Mouse (Mus musculus): ENCODE data around the gene Caln1.
"Not testable (repeated sequence)": the region's sequence is repeated elsewhere in the genome, so short reads cannot be mapped to it uniquely, and the experiment has no call there.

The Caln1 gene

GRCm38 (mm10) chr5:130547496-130547895 lies 178.2 kb downstream of the Caln1 start:
- no peak for DNase-seq (ENCODE audit: low spot score)

- DNase-seq (ENCODE audit: low spot score), result no peak
Measured at GRCm38 (mm10) chr5:130553916-130554315, 184.7 kb downstream of the Caln1 start.

DNA sequence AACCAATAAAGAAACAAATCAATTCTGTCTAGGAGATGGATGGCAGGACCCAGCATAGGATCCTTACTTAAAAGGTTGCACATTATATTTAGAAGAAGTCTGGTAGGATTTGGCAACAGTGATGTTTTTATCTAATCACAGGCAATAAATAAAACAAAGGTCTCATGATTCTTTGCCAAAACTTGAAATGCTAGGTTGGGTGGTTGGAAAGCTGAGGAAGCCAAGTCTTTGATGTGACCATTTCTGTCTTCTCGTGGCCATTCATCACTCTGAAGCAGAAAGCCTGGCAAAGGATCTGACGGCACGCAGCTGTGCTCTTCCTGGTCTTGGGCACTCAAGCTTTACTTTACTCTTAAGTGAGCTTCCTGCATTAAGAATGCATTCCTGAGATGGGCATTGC lies 193.9 kb downstream of the Caln1 start:
- no peak for DNase-seq (ENCODE audit: low spot score)

- DNase-seq (ENCODE audit: low spot score), result no peak
Measured at GRCm38 (mm10) chr5:130566002-130566401, 196.7 kb downstream of the Caln1 start.

DNA sequence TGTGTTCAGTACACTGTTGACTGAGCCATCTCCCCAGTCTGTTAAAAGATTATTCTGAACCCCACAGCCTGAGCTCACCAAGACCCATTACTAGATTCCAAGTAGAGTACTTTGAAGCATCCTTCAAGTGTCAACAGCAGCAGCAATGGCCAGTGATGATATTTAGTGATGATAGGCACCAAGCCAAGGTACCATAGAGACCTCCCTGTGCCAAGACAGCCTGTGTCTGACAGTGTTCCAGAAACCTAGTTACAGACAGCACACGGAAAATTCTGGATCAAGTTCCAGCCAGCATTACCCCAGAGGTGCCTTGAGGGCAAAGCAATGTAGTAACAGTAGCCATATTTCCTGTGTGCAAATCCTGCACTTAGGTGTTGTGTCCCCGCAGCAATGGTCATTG lies 208.3 kb downstream of the Caln1 start:
- no peak for DNase-seq (ENCODE audit: low spot score)

DNA sequence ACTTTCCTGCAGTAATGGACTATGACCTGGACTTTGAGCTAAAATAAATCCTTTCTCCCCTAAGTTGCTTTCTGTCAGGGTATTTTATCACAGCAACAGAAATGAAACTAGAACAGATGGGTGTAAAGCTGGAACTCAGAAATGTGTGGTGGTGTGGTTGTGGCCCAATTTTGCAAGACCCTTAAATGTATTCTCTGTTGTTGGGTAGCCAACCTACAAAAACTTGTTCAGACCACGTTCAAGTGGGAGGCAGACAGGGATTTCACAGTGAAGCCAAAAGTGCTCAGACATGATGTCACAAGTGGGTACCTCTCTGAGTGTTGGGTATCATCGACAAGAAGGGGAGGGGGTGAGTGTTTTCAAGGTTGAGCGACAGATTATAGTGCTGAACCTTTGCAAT lies 214.8 kb downstream of the Caln1 start:
- DNase-seq (ENCODE audit: low spot score), result no peak

- no peak for DNase-seq (ENCODE audit: low spot score)
Measured at GRCm38 (mm10) chr5:130586257-130586656, 217.0 kb downstream of the Caln1 start.

DNA sequence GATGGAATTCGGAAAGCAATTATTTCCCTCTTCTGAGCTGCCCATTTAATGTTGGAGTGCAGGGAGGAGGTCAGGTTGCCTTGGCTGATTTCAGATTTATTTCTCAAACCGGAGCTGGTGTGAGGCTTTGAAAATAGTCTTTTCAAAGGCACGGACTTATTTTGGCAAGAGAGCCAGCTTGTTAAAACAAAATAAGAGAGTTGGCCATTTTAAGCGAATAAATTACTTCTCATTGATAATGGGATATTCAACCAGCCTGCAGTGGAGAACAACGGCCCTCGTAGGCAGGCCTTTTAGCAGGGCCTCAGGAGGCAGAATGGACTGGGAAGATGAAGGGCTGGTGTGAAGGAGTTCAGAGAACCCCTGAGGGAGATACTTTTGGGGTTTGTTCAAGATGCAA lies 227.3 kb downstream of the Caln1 start:
- no peak for DNase-seq (ENCODE audit: low spot score)

DNA sequence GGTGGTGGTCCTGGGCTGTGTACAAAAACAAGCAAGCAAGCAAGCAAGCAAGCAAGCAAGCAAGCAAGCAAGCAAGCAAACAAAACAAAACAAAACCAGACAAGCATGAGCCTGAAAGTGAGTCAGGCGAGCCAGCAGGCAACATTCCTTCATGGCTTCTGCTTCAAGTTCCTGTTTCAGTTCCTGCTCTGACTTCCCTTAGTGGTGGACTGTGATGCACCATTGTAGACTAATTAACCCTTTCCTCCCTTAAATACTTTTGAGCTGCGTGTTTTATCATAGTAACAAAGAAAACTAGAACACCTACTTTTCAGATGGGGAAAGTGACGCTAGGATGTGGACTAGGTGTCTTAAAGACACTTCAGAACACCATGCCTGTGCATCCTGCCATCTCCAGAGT lies 244.4 kb downstream of the Caln1 start:
- no peak for DNase-seq (ENCODE audit: low spot score)

GRCm38 (mm10) chr5:130614209-130614608 lies 245.0 kb downstream of the Caln1 start:
- DNase-seq (ENCODE audit: low spot score), result no peak

GRCm38 (mm10) chr5:130620060-130620459 lies 250.8 kb downstream of the Caln1 start:
- DNase-seq (ENCODE audit: low spot score), result no peak

- DNase-seq (ENCODE audit: low spot score), result no peak
Measured at GRCm38 (mm10) chr5:130623206-130623605, 254.0 kb downstream of the Caln1 start.

DNA sequence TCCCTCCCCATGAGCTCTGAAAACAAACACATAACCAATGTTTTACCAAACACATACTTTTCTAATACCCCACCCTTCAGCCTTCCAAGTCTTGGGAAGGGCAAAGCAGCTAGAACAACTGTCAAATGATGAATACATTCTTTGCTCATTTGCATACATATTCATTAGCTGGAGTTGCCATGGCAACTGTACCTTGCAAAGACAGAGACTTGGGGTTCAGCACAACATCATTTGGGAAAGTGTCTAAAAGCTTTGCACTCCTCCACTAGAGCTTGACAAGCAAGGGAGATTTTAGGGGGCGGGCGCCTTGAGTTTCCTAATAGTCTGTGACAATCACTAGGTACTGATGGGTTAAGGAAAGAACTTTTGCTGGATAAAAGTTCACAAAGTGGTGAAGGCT lies 258.5 kb downstream of the Caln1 start:
- no peak for DNase-seq (ENCODE audit: low spot score)

DNA sequence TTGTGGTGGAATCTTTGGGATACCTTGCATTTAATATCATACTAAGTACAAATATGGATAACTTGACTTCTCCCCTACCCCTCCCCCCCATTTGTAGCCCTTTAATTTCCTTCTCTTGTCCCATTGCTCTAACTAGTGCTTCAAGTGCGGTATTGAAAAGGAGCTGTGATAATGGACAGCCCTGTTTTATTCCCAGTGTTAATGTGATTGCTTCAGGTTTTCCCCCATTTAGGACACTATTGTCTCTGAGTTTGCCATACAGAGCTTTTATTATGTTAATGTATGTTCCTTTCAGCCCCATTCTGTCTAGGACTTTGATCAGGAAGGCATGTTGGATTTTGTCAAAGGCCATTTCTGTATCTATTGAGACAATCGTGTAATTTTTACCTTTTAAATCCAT lies 266.1 kb downstream of the Caln1 start:
- DNase-seq (ENCODE audit: low spot score), result no peak

GRCm38 (mm10) chr5:130641881-130642280 lies 272.6 kb downstream of the Caln1 start:
- no peak for DNase-seq (ENCODE audit: low spot score)

GRCm38 (mm10) chr5:130646126-130646525 lies 276.9 kb downstream of the Caln1 start:
- not testable (repeated sequence) for DNase-seq (ENCODE audit: low spot score)

GRCm38 (mm10) chr5:130658141-130658540 lies 288.9 kb downstream of the Caln1 start:
- DNase-seq (ENCODE audit: low spot score), result no peak

- DNase-seq (ENCODE audit: low spot score), result no peak
Measured at GRCm38 (mm10) chr5:130666091-130666490, 296.8 kb downstream of the Caln1 start.

DNA sequence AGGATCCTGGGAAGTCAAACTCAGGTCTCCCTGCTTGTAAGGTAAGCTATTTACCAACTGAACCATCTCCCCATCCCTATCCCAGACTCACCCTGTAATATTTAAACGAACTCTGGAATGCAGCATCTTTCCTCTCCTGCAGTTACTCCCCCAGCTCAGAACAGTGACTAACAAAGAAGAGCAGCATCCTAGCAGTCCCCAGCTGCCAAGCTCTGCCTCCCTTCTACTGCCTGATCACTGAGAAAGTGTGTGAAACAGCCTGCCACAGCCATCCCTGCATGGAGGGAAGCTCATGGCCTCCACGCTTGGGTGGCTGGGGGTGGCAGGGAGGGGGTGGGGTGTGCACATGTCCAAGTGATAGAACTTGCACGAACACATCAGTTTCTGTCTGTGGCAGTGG lies 303.3 kb downstream of the Caln1 start:
- DNase-seq (ENCODE audit: low spot score), result no peak

GRCm38 (mm10) chr5:130673092-130673491 lies 303.8 kb downstream of the Caln1 start:
- no peak for DNase-seq (ENCODE audit: low spot score)

GRCm38 (mm10) chr5:130677895-130678294 lies 308.6 kb downstream of the Caln1 start:
- DNase-seq (ENCODE audit: low spot score), result no peak

- no peak for DNase-seq (ENCODE audit: low spot score)
Measured at GRCm38 (mm10) chr5:130685911-130686658, 316.8 kb downstream of the Caln1 start.

DNA sequence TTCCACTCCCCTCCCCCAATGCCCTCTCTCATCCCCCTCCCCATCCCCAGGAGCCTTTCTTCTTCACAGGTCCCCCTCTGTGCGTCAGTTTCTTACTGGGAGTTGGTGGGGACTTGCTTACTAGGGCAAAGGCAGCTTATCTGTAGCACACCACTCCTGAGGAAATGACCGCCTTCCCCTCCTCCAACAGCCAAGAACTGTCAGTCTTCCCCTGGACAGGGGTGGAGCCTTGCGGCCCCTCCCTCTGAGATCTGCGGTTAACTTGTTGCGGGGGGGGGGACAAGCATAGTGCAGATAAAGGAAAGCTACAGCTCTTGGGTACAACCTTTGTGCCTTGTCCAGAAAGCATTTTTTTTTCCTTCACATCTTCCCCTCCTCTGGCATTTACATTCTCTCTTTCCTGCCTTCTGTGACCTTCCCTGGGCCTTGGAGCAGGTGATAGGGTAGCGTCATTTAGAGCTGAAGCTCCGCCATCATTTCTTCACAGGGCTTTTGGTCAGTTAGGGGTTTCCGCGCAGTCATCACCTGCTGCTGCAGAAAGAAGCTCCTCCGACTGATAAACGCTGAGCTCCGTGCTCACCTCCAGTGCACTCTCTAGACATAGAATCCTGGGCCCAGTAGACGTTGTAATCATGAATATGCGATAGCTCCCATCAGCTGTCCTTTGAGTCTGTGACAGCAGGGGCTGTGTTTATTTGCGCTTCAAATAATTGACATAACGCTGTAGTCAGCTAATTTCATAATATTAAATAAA lies 319.3 kb downstream of the Caln1 start:
- no peak for DNase-seq (ENCODE audit: low spot score)

- DNase-seq (ENCODE audit: low spot score), result no peak
Measured at GRCm38 (mm10) chr5:130691349-130691748, 322.1 kb downstream of the Caln1 start.

Measured in spleen, adult 12 weeks (tissue).